Mouse (Mus musculus) heart, adult 2 months (tissue): Measurements from ENCODE around the gene Lmtk3.

Experiments
- CTCF ChIP-seq: fragments of 200-600 bp; IDR thresholded peaks from 2 replicates; pipeline ENCODE4 v1.8.1; 2022; ENCODE audit warnings: antibody characterized with exemption, mild to moderate bottlenecking, moderate library complexity
- EP300 ChIP-seq: fragments of 200-500 bp; IDR thresholded peaks from 2 replicates; pipeline ENCODE4 v1.6.1; 2011; ENCODE audit warnings: low read depth, low read length, control low read depth; ENCODE audit not compliant: insufficient read depth
- POLR2A ChIP-seq: fragments of 200-500 bp; IDR thresholded peaks from 2 replicates; pipeline ENCODE4 v1.6.1; 2011; ENCODE audit warnings: mild to moderate bottlenecking, low read depth, low read length, control low read depth; ENCODE audit not compliant: insufficient read depth

GRCm38 (mm10) chr7:45765995-45766394 lies 17.5 kb upstream of the Lmtk3 start:
- TF ChIP-seq POLR2A, result no peak
- TF ChIP-seq CTCF, result no peak
- TF ChIP-seq EP300, result no peak
